Mouse (Mus musculus) C2C12 (cell line): ENCODE data around the gene Nop9.

ENCODE experiments used
- CTCF ChIP-seq: IDR thresholded peaks from one replicate; pipeline ENCODE4 v1.5.1; 2011; ENCODE audit not compliant: control insufficient read depth, insufficient read depth, insufficient read length
- MYOD1 ChIP-seq: IDR thresholded peaks from one replicate; pipeline ENCODE4 v1.6.1; 2011; ENCODE audit warnings: low read depth; ENCODE audit not compliant: control insufficient read depth, insufficient read length
- MYOG ChIP-seq: IDR thresholded peaks from one replicate; pipeline ENCODE4 v1.6.1; 2011; ENCODE audit not compliant: control insufficient read depth, insufficient read length; ENCODE audit errors: extremely low read depth
- USF1 ChIP-seq: IDR thresholded peaks from one replicate; pipeline ENCODE4 v1.6.1; 2011; ENCODE audit warnings: low read depth, mild to moderate bottlenecking, control low read depth, moderate library complexity

DNA sequence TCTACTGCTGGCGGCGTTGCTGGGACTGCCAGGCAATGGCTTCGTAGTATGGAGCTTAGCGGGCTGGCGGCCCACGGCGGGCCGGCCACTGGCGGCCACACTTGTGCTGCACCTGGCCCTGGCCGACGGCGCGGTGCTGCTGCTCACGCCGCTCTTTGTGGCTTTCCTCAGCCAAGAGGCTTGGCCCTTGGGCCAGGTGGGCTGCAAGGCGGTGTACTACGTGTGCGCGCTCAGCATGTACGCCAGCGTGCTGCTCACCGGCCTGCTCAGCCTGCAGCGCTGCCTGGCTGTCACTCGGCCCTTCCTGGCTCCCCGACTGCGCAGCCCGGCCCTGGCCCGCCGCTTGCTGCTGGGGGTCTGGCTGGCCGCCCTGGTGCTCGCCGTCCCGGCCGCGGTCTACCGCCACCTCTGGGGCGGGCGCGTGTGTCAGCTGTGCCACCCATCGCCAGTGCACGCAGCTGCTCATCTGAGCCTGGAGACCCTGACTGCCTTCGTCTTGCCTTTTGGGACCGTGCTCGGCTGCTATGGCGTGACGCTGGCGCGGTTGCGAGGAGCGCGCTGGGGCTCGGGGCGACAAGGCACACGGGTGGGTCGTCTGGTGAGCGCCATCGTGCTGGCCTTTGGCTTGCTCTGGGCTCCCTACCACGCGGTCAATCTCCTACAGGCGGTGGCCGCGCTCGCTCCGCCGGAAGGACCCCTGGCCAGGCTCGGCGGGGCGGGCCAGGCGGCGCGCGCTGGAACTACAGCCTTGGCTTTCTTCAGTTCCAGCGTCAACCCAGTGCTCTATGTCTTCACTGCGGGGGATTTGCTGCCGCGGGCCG, 16.7 kb downstream of the Nop9 start:
- TF ChIP-seq CTCF = no peak
- no peak for TF ChIP-seq MYOD1
- no peak for TF ChIP-seq MYOG
- TF ChIP-seq USF1 = no peak
